Mouse (Mus musculus): ENCODE measurements at regions not wholly inside any gene's neighbourhood (a gene's known extent, or its start where the extent isn't known, plus 50 kb on each side); places are given as distances from the start of the nearest gene placed in this dataset.

- DNase-seq = no peak
Measured at GRCm38 (mm10) chr16:87295727-87296126, 58.3 kb upstream of the N6amt1 start.

- DNase-seq = no peak
Measured at GRCm38 (mm10) chr16:87292826-87293225, 61.2 kb upstream of the N6amt1 start.

GRCm38 (mm10) chr16:87291716-87292115 is 62.3 kb upstream of the N6amt1 start:
- DNase-seq = no peak

GRCm38 (mm10) chr16:87285639-87286038 is 68.3 kb upstream of the N6amt1 start:
- no peak for DNase-seq

- no peak for DNase-seq
Measured at GRCm38 (mm10) chr16:87284835-87285510, 69.0 kb upstream of the N6amt1 start.

GRCm38 (mm10) chr16:87278518-87278917 is 75.5 kb upstream of the N6amt1 start:
- no peak for DNase-seq

- DNase-seq = no peak
Measured at GRCm38 (mm10) chr16:87272363-87272762, 81.6 kb upstream of the N6amt1 start.

- DNase-seq = no peak
Measured at GRCm38 (mm10) chr16:87267954-87268804, 85.8 kb upstream of the N6amt1 start.

- no peak for DNase-seq
Measured at GRCm38 (mm10) chr16:87267517-87267916, 86.5 kb upstream of the N6amt1 start.

- peak; percentile 35 for DNase-seq
Measured at GRCm38 (mm10) chr16:87263571-87263970, 90.4 kb upstream of the N6amt1 start.

GRCm38 (mm10) chr16:87263041-87263440 is 90.9 kb upstream of the N6amt1 start:
- DNase-seq = no peak

- DNase-seq = no peak
Measured at GRCm38 (mm10) chr16:87262497-87262896, 91.5 kb upstream of the N6amt1 start.

GRCm38 (mm10) chr16:87261527-87261926 is 92.5 kb upstream of the N6amt1 start:
- DNase-seq = no peak

- no peak for DNase-seq
Measured at GRCm38 (mm10) chr16:87254736-87255135, 99.2 kb upstream of the N6amt1 start.

GRCm38 (mm10) chr16:87250531-87250930 is 103.5 kb upstream of the N6amt1 start:
- no peak for DNase-seq

- no peak for DNase-seq
Measured at GRCm38 (mm10) chr16:87249903-87250302, 104.1 kb upstream of the N6amt1 start.

GRCm38 (mm10) chr16:87248501-87249030 is 105.4 kb upstream of the N6amt1 start:
- DNase-seq = no peak

- DNase-seq = no peak
Measured at GRCm38 (mm10) chr16:87245933-87246791, 107.8 kb upstream of the N6amt1 start.

- DNase-seq = no peak
Measured at GRCm38 (mm10) chr16:87245441-87245840, 108.5 kb upstream of the N6amt1 start.

GRCm38 (mm10) chr16:87242027-87242426 is 112.0 kb upstream of the N6amt1 start:
- no peak for DNase-seq

- DNase-seq = no peak
Measured at GRCm38 (mm10) chr16:87239105-87239504, 114.9 kb upstream of the N6amt1 start.

GRCm38 (mm10) chr16:87234199-87234598 is 119.8 kb upstream of the N6amt1 start:
- DNase-seq = no peak

- no peak for DNase-seq
Measured at GRCm38 (mm10) chr16:87225595-87225994, 128.4 kb upstream of the N6amt1 start.

Data from cerebellum, adult 11 months (tissue).